Mouse (Mus musculus) cortical plate, adult 2 months (tissue): ENCODE measurements around the gene Adipoq.

Experiments used
- CTCF ChIP-seq: fragments of 200-500 bp; IDR thresholded peaks from 2 replicates; pipeline ENCODE4 v1.5.1; 2011; ENCODE audit warnings: mild to moderate bottlenecking, control low read depth, low read length; ENCODE audit not compliant: insufficient read depth; ENCODE audit errors: extremely low read depth
- POLR2A ChIP-seq: fragments of 200-500 bp; IDR thresholded peaks from 2 replicates; pipeline ENCODE4 v1.6.1; 2011; ENCODE audit warnings: mild to moderate bottlenecking, low read length, control low read depth; ENCODE audit not compliant: insufficient read depth; ENCODE audit errors: extremely low read depth

DNA sequence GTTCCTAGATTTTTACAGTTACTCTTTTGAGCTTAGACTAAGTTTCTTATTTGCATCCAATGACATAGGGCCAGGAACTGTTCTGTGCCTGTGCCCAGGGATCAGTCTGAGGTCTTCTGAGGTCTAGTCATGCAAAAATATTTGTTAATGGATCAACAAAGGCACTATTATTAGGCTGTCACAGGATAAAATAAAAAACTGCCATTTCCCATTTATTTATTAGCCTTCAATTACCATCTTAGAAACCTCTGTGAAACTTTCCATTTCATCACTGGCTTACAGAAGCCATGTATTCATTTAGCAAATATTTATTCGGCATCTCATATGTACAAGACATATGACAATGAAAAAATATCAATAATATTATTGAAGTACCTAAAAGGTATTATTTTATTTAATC is 20.3 kb downstream of the Adipoq start:
- no peak for TF ChIP-seq CTCF
- TF ChIP-seq POLR2A, result no peak
